Mouse (Mus musculus) layer of hippocampus, adult 2 months (tissue): ENCODE measurements at regions not wholly inside any gene's neighbourhood (a gene's known extent, or its start where the extent isn't known, plus 50 kb on each side); places are given as distances from the start of the nearest gene placed in this dataset.

Experiments used
- DNase-seq, 2 experiments: peaks; one replicate each; pipeline ENCODE4 v3.0.0; 2022; ENCODE audit warnings: low spot score in 2 of 2
- H3K27ac ChIP-seq: fragments of 200-600 bp; 2 replicates; pipeline ENCODE4 v1.8.1; 2022
- H3K4me3 ChIP-seq: fragments of 200-600 bp; 2 replicates; pipeline ENCODE4 v1.8.1; 2022; ENCODE audit warnings: mild to moderate bottlenecking
- CTCF ChIP-seq: fragments of 200-600 bp; conservative IDR thresholded peaks from 2 replicates; pipeline ENCODE4 v1.8.1; 2022; ENCODE audit warnings: antibody characterized with exemption, mild to moderate bottlenecking, moderate library complexity

- no peak for DNase-seq
- Histone ChIP-seq H3K27ac (no peak overlapping the region), H3K4me3 (no peak overlapping the region)
- TF ChIP-seq CTCF, result no peak
These were observed 77.3 kb upstream of the Wscd1 start for GRCm38 (mm10) chr11:71672171-71673050.

GRCm38 (mm10) chr11:71674319-71674718 is 75.4 kb upstream of the Wscd1 start:
- Histone ChIP-seq H3K27ac (no peak overlapping the region), H3K4me3 (no peak overlapping the region)
- peak; percentile 74 to 83 for DNase-seq
- peak; percentile 94 for TF ChIP-seq CTCF

GRCm38 (mm10) chr11:71675714-71676313 is 73.9 kb upstream of the Wscd1 start:
- H3K27ac ChIP-seq, result no peak overlapping the region
- H3K4me3 ChIP-seq, result no peak overlapping the region
- DNase-seq, result no peak
- TF ChIP-seq CTCF, result no peak

GRCm38 (mm10) chr11:71697017-71697416 is 52.7 kb upstream of the Wscd1 start:
- no peak for DNase-seq

DNA sequence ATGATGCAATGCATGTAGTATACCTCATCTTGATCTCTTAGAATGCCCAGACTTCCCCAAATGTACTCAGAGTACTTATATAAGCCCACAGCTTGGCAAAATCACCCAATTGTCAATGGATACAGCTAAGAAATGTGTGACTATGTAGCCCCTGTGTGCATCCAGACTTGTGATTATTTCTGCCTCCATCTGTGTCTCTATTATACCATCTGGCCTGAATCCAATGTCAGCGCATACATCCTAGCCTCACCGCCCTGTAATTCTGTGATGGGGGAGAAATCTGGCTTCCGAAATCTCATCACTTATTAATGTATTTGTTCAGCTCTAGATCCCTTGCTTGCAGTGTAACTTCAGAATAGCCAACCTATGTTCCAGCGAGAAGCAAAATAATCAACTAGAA is 50.9 kb upstream of the Wscd1 start:
- DNase-seq, result no peak
- H3K27ac ChIP-seq, result no peak overlapping the region
- no peak overlapping the region for H3K4me3 ChIP-seq
- no peak for TF ChIP-seq CTCF

More at GRCm38 (mm10) chr11:71697017-71697416, 52.7 kb upstream of the Wscd1 start:
- H3K4me3 ChIP-seq, result no peak overlapping the region
- no peak overlapping the region for H3K27ac ChIP-seq
- no peak for TF ChIP-seq CTCF
